Mouse (Mus musculus) frontal cortex, postnatal 14 days (tissue): ENCODE measurements at regions not wholly inside any gene's neighbourhood (a gene's known extent, or its start where the extent isn't known, plus 50 kb on each side); places are given as distances from the start of the nearest gene placed in this dataset.

Source experiments
- DNase-seq, 2 experiments: peaks; one replicate each; pipeline ENCODE4 v3.0.0; 2022; ENCODE audit warnings: low spot score in 2 of 2

DNA sequence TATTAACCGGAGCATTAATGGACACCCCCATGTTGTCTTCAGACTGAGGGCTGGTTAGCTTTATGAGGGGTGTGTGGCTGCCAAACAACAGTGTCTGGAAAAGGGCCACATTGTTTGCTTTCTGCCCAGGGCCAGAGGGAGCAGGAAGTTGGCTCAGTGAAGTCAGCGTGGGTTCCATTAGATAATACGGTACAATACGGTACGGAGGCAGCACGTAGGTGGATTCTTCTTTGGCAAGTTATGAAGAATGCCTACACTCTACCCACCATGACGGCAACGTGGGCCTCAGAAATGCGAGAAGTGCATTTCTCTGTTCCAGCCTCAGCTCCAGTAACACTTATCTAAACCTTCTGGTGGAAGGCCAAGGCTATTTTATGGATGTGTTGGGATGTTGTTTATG lies 108.2 kb downstream of the Gm10260 start:
- no peak for DNase-seq

DNA sequence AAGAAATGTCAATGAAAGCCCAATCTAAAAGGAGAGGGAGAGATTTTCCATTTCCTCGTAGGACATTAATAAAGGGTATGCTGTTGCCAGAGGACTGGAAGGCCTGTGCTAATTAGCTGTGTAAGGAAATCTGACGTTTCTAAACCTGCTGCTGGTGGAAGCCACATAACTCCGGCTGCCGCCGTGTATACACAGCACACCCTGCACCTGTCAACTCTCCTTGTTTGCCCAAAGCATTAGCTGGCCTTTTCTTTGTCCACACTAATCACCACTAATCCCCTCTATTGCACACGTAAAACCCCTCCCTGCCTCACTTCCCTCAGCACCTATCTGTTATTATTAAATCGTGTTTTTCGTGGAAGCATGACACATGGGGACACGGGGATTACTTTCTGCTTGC lies 108.7 kb downstream of the Gm10260 start:
- DNase-seq, result no peak

- DNase-seq, result no peak
These were observed 109.3 kb downstream of the Gm10260 start for GRCm38 (mm10) chr13:97651176-97651575.

DNA sequence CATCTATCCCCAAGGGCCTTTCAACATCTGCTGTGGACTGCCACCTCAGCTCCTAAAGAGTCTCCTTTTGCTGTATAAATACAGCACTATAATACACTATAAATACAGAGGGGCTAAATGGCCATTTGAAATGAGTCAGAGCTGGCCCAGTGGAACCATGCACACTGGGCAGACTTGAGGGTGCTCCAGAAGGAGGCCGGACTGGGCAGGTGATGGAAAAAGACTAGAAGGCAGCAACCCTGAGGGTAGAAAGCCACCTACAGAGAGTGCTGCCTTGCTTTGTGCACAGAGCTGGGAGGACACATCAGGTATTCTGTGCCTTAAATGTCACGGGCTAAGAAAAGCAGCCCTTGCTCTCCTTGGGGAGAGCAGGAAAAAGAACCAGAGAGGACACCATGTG lies 110.2 kb downstream of the Gm10260 start:
- DNase-seq, result no peak

DNA sequence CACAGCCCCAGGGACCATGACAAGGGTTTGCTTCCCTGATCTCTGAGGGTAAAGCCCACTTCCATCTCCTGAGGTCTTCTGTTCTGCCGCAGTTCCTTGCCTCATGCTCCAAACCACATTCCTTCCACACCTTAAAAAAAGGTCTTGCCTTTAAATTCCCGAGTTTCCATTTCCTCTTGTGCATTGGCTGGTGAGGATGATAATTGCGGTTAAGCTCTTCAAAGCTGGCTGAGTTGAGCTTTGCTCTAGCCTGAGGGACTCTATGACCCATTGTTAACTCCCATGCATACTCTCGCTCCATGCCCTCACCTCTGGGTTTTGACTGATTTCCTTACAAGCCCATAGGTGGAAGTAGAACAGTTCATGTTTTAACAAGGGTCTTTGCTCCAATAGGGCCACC lies 112.9 kb downstream of the Gm10260 start:
- DNase-seq, result no peak

GRCm38 (mm10) chr13:97646021-97646385 lies 114.4 kb downstream of the Gm10260 start:
- no peak for DNase-seq

GRCm38 (mm10) chr13:97645107-97646020 lies 115.1 kb downstream of the Gm10260 start:
- no peak for DNase-seq

- DNase-seq, result no peak
These were observed 120.2 kb downstream of the Gm10260 start for GRCm38 (mm10) chr13:97640236-97640635.

GRCm38 (mm10) chr13:97639656-97640055 lies 120.8 kb downstream of the Gm10260 start:
- no peak for DNase-seq

DNA sequence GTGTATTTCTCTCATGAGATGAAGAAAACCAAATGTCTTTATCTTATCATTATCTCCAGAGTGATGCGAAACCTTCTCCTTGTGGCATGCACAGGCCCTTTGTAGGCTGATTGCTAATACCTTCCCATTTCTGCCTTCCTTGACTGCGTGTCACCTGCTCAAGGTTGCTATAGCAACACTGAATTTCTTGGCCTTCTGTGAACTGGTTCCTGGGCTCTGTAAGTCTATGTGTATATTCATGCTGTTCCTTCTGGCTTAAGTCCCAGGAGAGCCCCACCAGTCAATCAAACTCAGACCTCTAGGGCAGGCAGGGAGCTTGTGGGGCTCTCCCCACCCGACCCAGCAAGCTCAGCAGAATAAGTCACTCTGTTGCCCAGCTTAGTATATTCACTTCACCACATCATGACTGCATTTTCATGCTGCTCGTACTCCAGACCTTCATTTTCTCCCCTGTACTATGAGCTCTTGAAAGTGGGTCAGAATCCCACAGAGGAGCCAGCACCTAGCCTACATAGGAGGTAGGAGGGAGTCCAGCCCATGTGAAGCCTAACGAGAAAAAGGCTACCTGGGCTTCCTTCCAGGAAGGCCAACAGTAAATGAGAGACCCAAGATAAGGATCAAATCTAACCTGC lies 121.9 kb downstream of the Gm10260 start:
- no peak for DNase-seq

DNA sequence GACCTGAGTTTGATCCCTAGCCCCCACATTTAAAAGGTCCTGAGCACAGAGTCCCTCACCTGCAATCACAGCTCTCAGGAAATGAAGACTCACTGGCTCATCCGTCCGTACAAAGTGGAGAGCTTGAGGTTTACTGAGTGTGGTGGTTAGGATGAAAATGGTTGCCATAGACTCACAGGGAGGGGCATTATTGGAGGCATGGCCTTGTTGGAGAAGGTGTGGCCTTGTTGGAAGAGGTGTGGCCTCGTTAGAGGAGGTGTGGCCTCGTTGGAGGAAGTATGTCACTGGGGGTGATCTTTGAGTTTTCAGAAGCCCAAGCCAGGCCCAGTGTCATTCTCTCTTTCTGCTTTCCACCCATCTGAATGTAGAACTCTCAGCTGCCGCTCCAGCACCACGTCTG lies 122.9 kb downstream of the Gm10260 start:
- no peak for DNase-seq

DNA sequence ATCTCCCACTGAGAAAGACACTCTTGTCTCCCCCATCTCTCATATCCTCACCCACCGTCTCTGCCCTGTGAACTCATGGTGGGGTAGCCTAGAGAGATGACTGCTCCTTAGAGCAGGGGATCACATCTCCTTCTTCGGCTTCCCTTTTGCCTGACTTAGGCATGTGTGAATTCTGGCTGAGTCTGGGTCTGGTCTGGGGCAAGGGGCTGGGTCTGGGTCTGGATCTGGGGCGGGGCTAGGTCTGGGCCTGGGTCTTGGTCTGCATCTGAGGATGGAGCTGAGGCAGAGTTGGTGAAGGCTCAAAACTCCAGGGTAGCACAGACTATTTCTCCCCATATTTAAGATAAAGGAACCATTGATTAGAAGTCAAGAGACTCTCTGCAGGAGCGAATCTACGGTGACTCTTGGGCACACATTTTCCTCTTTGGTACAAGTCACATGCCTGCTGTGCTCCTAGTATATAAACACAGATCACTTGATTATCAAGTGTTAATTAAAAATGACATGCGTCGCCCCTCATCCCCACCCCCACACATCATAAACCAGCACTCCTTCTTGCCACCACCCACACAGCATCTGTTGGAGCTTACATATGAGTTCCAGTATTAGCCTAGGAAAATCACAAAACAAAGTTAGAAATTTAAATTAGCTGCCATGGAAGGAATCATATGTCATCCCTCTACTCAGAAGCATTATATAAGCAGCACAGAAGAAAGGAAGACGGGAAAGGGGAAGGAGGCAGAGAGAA lies 126.2 kb downstream of the Gm10260 start:
- peak in 1 of 2 experiments; percentile 45 for DNase-seq

- DNase-seq, result no peak
These were observed 126.9 kb downstream of the Gm10260 start for GRCm38 (mm10) chr13:97633551-97633950.

DNA sequence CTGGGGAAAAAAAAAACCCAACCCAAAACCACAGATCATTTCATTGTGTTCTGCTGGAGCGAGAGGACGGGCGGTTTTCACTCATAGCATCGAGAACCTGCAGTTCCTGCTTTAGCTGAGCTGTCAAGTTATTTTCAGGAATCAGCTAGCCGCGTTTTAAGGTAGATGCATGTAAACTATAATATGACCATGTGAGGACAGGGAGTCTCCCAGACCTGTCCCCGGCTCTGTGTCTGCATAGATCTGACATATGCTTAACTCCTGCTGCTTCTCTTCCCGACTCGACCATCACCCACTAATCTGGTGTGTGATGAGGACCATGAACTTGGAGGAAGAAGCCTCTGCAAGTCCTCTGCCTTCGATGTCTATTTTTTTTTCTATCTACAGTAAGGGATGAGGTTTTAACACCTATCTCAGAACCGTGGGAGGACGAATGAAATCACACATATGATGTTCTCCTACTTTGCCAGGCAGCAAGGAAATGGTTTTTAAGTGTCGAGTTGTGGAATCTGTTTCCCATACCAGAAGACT lies 128.5 kb downstream of the Gm10260 start:
- no peak for DNase-seq

GRCm38 (mm10) chr13:97630921-97631320 lies 129.5 kb downstream of the Gm10260 start:
- no peak for DNase-seq

- DNase-seq, result no peak
These were observed 131.8 kb downstream of the Gm10260 start for GRCm38 (mm10) chr13:97628608-97629007.

DNA sequence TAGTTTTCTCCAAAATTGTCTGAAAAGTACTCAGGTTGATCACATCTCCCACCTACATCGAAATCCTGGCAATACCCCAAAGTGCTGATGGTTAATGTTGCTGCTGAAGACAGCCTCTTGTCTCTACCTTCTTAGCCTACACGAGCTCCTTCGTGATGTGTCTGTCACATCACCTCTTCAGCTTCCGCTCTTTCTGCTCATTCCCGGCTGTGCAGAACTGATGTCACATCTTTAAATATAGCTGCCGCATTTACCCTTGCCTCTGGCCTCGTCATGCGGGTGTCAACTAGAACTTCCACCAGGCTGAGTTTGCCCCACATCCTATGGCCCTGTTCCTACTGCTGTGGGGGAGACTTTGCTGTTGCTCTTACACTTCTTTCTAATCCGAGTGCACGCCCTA lies 133.2 kb downstream of the Gm10260 start:
- DNase-seq, result no peak

DNA sequence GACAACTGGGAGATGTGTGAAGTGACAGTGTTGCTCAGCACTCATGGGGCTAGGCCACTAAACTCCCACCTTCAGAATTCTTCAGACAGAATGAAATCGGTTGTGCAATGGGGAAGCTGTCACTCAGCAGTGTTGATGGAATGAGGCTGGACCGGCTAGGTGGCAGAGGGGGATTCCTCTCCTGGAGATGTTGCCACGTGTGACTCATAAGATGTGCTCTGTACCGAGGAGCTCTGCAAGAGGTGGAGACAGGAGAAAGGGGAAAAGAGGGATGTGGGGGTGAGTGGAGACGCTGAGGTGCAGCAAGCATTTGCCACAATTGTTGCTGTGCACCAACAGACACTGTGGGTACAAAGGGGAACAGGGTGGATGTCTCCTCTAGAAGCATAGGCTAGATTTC lies 133.6 kb downstream of the Gm10260 start:
- DNase-seq, result no peak

- DNase-seq, result no peak
These were observed 134.3 kb downstream of the Gm10260 start for GRCm38 (mm10) chr13:97626116-97626515.

DNA sequence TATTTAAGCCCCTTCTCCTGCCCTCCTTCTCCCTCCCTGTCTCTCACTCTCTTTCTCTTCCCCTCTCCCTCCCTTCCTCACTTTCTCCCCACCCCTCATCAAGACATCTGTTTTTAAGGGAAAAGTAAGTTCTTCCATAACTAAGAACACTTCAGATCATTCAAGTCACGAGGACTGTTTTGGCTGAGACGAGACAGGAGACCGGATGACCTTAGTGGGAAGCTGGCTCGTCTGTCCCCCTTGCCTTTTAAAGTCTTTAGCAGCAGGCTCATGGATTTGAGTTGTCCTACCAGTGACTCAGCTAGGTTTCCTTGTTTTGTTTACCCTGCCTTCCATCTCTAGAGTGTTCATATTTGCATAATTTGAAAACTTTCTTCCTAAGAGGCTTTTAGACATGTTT lies 135.0 kb downstream of the Gm10260 start:
- DNase-seq, result no peak

GRCm38 (mm10) chr13:97618190-97618586 lies 142.2 kb downstream of the Gm10260 start:
- DNase-seq, result no peak

DNA sequence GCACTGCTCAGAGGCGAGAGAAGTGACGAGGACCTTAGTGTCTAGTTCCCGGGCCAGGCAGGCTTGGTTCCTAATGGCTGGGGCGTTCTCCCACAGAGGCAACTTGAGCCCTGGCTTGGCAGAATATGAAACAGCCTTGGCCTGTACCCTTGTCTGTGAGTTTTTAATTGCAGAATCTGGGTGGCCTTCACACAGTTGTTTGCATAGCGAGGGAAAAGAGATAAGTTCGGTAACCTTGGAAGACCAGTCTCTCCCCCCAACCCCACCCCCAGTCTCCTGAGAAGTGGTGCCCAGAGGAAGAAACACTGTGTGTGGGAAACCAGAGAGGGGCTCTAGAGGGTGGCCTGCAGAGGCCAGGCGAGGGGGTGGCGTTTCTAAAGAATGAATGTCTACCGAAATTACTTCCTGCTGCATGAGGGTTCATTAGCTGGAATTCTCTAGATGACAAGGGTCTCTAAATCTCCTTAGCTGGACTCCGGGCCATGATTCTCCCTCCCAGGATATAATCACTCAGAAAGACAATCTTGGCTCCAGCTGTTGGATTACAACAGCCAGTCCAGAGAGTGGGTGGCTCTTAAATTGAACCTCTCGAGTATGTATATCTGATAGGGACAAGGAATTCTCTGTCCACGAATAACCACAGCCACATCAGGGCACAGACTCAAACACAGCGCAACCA lies 142.8 kb downstream of the Gm10260 start:
- DNase-seq, result no peak
